Mouse (Mus musculus) CH12.LX (cell line): ENCODE data around the gene Pkp4.

Source experiments
- BHLHE40 ChIP-seq: IDR thresholded peaks from 2 replicates; pipeline ENCODE4 v1.6.1; 2011; ENCODE audit warnings: mild to moderate bottlenecking, low read depth, low read length, improper control_type of control experiment
- CTCF ChIP-seq, 2 experiments: IDR thresholded peaks in 1 of 2; conservative IDR thresholded peaks in 1 of 2; 2 replicates each; pipeline ENCODE4 v1.5.1; 2011 to 2012; ENCODE audit warnings: low read depth in 2 of 2, low read length in 2 of 2, improper control_type of control experiment in 1 of 2, inconsistent platforms in 1 of 2, mild to moderate bottlenecking in 1 of 2, moderate library complexity in 1 of 2
- E2F4 ChIP-seq: IDR thresholded peaks from 2 replicates; pipeline ENCODE4 v1.6.1; 2011; ENCODE audit warnings: low read depth, low read length, improper control_type of control experiment; ENCODE audit not compliant: insufficient replicate concordance
- EP300 ChIP-seq: IDR thresholded peaks from 2 replicates; pipeline ENCODE4 v1.6.1; 2011; ENCODE audit warnings: low read length, improper control_type of control experiment
- NRF1 ChIP-seq: IDR thresholded peaks from 2 replicates; pipeline ENCODE4 v1.6.1; 2014; ENCODE audit warnings: low read depth, mild to moderate bottlenecking, inconsistent platforms, low read length, improper control_type of control experiment, moderate library complexity
- POLR2A ChIP-seq: IDR thresholded peaks from 2 replicates; pipeline ENCODE4 v1.6.1; 2011; ENCODE audit warnings: low read depth, mild to moderate bottlenecking, improper control_type of control experiment, low read length
- SIN3A ChIP-seq: IDR thresholded peaks from 2 replicates; pipeline ENCODE4 v1.6.1; 2012; ENCODE audit warnings: low read length, improper control_type of control experiment, inconsistent platforms
- USF1 ChIP-seq: IDR thresholded peaks from 2 replicates; pipeline ENCODE4 v1.6.1; 2014; ENCODE audit warnings: low read depth, mild to moderate bottlenecking, inconsistent platforms, low read length, improper control_type of control experiment

DNA sequence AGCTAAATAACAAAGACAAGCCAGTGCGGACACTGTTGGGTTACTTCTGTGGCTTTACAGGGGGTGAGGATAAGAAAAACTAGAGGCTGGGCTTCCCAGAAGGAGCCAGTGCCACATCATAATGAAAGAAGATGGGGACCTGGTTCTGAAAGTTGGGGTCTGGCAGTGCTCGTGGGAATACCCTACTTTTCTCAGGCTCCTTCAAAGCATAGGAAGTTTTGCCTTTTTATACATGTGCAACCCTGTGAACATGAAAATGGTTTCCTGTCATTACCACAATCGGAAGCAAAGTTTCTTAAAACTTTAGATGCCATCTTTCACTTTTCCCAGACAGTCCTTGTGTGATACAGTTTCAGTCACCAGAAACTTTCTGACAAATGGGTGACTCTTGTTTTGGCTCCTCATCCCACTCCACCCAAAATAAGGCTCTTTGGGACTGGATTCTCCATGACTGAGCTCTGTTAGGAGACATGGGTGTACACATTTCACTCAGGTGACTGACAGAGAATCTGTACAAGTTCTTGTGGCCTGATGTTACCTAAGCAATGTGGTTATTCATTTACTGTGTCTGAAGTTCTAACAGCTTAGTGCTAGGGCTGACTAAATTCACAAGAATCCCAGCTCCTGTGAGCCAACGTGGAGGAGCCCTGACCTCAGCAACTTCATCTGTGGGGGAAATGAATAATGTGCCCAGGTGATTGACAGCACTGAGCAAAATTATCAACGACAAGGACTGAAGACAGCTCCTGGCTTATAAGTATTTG is 179.3 kb downstream of the Pkp4 start:
- TF ChIP-seq POLR2A (no peak), SIN3A (no peak), USF1 (no peak), CTCF (conservative IDR thresholded peaks at IDR 0.05 in 1 of 2, IDR thresholded peaks at IDR 0.05 in 1 of 2; ENCODE audit: low read depth in 2 of 2, low read length in 2 of 2) (no peak), EP300 (no peak), E2F4 (no peak), NRF1 (no peak), BHLHE40 (no peak)
